Mouse (Mus musculus) layer of hippocampus, adult 18-20 months (tissue): ENCODE data around the gene Map1lc3b. TPM values are rescaled to one million over a fixed set of nuclear protein-coding genes. Genes with fewer than 3 reads are reported as not detected.

Experiments used
- DNase-seq, 2 experiments: peaks; one replicate each; pipeline ENCODE4 v3.0.0; 2022; ENCODE audit warnings: low spot score in 2 of 2
- long read RNA-seq: library from polyadenylated mRNA; stranded (forward); transcript quantifications from one replicate; pipeline ENCODE4 v2.0.0, GENCODE M21; 2021
- total RNA-seq, 2 experiments: library from RNA; stranded (reverse); gene quantifications; 2 replicates each; pipeline ENCODE4 v1.2.3; 2021

Gene Map1lc3b
- total RNA-seq: 100 to 1,000 TPM; 166 to 181 TPM
- long read RNA-seq, transcript Map1lc3b-201 (4 exons, 2,532 nt): major isoform, 444 of 454 reads
- long read RNA-seq, partial matches to known transcripts: 4 of 454 reads
- long read RNA-seq, other reads (novel, unspliced or antisense): 1 of 454 reads

DNA sequence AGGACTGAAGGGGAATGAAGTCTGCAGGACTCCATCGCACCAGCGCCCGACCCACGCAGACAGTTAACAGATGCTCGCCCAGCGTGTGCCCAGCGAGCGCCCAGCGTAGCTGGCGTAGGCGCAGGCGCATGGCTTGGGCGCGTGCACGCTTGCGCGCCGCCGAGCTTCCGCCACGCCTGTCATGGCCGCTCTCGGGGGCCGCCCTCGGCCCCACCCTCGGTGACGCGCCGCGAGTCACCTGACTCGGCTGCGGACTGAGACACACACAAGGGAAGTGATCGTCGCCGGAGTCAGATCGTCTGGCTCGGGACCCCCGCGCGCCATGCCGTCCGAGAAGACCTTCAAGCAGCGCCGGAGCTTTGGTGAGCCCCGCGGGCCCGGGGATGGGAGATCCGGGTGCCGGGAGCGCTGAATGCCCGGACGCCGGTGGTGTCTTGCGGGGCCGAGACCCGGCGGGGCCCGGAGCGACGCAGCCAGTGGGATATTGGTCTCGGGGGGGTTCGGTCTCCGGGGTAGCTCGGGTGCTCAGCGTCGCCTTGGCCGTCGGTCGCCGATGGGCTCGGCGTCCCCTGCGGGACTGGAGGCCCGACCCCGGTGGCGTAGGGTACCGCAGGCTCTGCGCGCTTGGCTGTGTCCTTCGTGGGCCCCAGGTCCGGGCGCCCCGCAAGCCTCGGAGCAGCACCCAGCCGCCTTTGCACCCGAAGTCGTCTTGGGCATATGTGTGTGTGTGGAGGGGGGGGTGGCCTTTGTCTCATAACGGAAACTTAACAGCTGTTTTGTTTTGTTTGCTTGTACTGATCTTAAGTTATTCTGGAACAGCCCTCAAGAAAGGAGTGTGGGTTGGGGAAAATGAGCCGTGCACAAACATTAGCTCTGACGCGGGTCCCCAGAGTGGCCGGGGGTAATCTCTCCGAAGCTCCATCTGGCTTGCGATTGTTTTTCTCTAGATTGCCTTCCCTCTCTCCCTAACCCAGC lies at the start of gene Map1lc3b:
Gene Map1lc3b, plus strand, starts transcription at position 159 of the 975 bp plus-strand sequence.
- DNase-seq: peak; percentile 97

DNA sequence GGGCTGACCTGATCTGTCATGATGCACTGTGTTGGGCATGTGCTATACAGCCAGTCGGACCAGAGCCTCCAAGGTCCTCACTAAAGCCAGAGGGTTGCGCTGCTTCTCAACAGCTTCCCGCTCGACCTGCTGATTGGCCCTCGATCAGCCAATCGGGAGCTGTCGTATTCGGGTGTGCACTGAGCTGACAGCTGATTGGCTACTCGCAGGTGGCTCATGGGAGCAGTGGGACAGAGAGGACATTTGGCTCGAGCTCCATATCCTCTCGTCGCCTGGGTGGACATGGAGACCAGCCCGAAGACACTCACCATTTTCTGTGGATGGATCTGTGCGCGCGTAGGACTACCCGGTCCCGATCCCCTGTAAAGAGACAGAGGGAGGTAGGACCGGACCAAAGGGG lies 48.3 kb upstream of the Map1lc3b start:
- DNase-seq: no peak

DNA sequence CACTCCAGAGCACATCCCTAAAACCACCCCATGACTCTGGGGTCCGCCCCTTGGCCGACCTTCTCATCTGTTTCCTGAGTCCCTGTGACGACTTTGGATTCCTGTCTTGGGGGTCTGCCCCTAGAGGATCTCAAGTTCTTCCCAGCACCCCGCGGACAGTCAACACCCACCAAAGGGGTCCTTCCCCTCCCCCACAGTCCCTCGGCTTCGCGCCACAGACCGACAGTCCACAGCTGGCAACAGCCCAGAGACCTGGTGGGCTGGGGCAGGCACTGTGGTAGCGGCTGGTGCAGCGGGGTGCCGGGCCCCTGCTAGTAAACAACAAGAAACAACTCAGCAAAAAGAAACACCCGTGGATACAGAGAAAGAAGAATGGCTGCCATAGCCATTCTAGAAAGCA lies 47.3 kb upstream of the Map1lc3b start:
- no peak for DNase-seq

- no peak for DNase-seq
Observed at GRCm38 (mm10) chr8:121544276-121544785, 45.8 kb upstream of the Map1lc3b start, which contains the start of gene 1700018B08Rik. Gene 1700018B08Rik, minus strand, starts transcription at chr8:121544320.

DNA sequence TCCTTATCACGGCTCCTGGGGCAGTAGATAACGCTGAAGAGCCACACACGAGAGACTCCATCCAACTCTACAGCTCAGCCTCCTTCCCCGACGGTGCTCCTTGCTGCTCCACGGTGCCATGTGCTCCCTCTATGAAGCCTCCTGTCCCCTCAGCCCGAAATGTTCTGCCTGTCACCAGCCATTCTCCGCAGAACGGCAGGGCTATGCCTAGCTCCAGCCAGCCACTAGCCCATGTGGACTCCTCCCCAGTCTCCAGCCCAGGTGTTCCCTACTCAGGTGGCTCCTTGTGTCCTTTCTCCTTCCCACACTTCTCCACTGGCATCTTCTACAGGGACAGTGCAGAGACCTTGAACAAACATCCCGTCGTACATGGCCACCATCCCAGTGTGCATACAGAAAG lies 45.2 kb upstream of the Map1lc3b start:
- DNase-seq: no peak

DNA sequence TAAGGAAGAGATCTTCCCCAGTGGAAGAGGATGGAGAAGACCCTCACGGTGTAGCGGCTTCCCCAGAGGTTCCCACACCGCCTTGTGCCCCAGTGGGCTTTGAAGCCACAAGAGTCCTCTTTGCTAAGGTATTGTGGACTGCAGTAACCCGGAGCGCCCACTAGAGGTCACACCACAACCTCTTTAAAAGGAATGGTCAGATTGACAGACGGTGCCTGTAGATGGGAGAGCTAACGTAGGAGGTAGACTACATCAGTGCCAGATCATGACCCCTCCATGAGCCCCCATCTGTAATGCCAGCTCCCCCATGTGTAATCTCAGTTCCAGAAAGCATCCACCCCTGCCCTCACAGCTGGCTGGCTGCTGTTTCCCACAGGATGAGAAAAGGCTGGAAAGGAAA lies 43.0 kb upstream of the Map1lc3b start:
- DNase-seq: peak; percentile 42 to 82

DNA sequence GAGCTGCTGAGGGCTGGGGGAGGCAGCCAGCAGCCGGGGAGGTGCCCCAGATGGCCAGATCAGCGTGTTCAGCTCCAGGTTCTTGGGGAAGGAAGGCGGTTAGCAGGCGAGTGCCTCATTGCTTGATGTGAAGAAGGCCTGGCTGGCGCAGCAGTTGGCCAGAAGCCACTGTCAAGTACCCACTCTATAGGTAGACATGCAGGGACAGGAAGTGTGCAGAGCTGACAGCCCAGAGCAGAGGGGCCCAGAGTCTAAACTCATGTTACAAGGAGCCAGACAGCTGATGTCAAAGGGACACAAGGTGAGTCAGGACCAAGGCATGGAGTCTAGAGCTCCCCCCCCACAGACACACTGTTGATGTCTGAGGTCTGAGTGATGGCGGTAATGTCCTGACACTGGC lies 40.1 kb upstream of the Map1lc3b start:
- DNase-seq: no peak

- DNase-seq: no peak
Observed at GRCm38 (mm10) chr8:121551065-121551985, 38.8 kb upstream of the Map1lc3b start.

DNA sequence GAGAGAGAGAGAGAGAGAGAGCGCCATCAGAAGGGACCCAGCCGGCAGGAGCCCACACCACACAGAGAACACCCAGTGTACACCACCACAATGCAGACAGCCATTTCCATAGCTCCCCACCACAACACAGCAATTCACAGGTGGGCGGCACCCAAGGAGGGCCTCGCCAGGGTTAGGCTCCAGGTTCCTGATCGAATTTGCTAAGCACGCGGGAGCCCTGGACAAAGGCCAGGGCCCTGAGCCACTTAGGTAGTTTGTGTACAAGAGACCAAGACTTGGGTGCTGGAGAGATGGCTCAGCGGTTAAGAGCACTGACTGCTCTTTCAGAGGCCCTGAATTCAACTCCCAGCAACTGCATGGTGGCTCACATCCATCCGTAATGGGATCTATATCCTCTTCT lies 37.7 kb upstream of the Map1lc3b start:
- no peak for DNase-seq

GRCm38 (mm10) chr8:121553831-121554475 lies 36.2 kb upstream of the Map1lc3b start:
- no peak for DNase-seq

DNA sequence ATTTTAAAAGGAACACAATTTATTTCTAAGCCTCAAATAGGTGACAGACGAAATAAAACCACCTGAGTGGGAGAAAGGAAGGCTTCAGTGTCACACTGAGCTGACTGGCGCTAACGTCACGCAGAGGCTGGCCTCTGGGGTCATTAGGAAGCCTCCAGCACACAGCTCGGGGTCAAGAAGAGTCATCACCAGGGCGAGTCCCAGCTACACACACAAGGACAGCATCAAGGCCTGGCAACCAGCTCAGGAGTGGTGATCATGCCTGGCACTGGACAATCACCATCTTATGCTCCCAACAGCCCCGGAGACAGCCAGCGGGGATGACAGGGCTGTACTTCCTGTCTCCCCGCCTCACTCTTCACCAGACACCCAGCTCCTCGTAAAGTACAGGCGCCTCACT lies 32.4 kb upstream of the Map1lc3b start:
- no peak for DNase-seq

GRCm38 (mm10) chr8:121558538-121558937 lies 31.6 kb upstream of the Map1lc3b start:
- no peak for DNase-seq

GRCm38 (mm10) chr8:121559801-121560200 lies 30.4 kb upstream of the Map1lc3b start:
- DNase-seq: no peak

DNA sequence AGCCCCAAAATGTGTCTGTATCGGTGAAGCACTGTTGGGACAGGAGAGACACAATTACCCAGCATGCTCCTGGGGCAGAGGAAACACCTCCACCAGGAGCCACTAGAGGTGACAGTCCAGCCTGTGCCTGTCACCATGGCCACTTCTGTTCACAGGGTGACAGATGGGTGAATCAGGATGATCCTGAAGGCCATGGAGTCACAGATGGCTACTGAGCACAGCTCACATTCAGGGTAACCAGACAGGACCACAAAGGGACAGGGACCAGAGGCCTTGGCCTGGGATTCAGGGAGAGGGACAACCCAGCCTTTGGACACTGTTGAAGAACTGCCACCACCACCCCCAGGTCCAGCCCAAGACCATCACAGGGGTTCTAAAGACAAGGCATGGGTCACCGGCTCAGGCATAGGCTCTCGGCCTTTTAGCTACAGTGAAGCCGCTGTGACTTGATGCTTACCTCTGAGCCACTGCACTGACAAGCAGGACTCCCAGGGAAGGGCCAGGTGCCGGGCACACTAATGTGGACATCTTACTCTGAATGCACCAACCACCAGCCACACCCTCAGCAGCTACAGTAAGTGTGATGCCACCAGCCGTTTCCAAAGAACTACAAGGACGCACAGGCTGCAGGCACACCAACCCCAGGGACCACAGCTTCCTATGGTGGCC lies 29.6 kb upstream of the Map1lc3b start:
- no peak for DNase-seq

GRCm38 (mm10) chr8:121561636-121562345 lies 28.4 kb upstream of the Map1lc3b start:
- no peak for DNase-seq

GRCm38 (mm10) chr8:121562941-121563351 lies 27.2 kb upstream of the Map1lc3b start:
- DNase-seq: no peak

DNA sequence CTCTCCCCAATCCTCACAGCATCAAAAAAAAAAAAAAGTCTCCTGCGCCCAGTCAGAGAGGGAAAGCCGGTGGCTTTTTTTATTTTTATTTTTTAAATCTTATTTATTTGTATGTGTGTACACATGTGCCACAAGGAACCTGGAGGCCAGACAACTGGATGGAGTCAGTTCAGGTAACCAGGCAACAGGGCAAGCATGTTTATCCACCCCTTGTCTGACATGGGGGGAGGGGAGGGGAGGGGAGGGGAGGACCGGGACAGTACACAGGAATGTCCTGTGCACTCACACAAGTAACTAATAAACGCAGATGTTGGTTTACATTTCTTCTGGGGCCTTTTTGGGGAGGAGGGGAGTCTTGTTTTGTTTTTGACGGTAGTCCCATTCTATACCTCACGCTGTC lies 26.5 kb upstream of the Map1lc3b start:
- DNase-seq: no peak

DNA sequence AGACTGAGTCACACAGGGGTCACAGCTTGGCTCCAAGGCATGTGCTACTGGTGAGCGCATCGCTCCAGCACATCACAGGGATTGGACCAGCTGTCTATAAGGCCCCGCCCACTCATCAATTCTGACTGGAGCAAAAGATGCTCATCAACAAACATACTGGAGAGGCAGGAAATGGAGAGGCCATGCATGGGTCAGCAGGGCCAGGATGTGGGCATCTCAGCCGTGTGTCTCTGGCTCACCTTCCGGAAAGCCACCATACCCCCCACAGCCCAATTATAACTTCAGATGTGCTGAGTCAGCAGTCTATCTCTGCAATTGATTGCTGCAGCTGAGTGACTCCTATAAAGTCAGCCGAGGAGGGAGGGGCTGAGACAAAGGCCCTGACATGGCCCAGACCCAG lies 21.8 kb upstream of the Map1lc3b start:
- DNase-seq: no peak

DNA sequence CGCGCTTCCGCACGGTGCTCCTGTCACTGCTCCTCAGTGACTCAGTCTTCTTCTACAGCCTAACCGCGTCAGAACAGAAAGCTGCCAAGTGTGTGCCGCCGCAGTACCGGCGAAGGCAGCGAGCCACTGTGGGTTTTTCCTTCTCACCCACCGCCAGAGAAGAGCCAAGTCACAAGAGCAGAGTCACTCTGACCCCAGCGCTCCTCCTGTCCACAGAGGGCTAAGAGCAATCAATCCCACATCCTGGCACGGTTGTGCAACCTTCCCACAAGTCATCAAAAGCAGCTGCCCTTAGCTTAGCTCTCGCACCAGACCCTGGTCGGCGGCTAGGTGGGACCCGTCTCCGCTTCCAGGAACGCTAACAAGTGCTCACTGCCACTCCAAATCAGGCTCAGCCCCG lies 19.8 kb upstream of the Map1lc3b start:
- peak in 1 of 2 experiments; percentile 51 for DNase-seq
